Mouse (Mus musculus) erythroblast, embryonic 14.5 days (primary cell): ENCODE measurements around the gene Mpv17l2.

Experiments
- GATA1 ChIP-seq: IDR thresholded peaks from 2 replicates; pipeline ENCODE4 v1.6.1; 2012; ENCODE audit warnings: low read length, inconsistent platforms, mixed read lengths
- TAL1 ChIP-seq: IDR thresholded peaks from 3 replicates; pipeline ENCODE4 v1.6.1; 2012; ENCODE audit warnings: low read length, inconsistent platforms, mixed read lengths

DNA sequence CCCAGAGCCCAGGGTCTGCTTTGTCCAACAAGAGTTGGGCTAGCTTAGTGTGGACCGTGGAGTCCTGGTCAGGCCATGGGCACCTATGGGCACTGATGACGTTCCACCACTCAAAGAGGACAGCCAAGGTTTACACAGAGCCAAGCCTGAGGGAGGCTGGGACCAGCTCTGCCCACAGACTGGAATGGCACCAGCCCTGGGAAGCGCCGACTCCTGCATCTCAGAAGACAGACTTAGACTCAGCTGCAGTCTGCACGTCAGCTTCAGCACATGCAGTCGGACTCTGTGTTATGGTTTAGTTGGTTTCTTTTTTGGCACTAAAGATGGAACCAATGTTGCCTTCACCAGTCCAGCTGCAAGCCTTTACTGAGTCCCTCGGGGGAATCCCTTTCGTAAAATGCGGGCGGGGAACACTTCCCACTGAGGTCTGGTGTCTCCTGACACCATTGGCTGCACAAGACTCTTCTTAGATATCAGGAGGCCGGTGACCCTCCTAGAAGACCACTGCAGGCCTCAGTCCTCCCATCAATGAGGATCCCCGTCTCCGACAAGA is 10.5 kb downstream of the Mpv17l2 start:
- TF ChIP-seq GATA1, result no peak
- no peak for TF ChIP-seq TAL1
